Mouse (Mus musculus) liver, adult 2 months (tissue): ENCODE measurements at regions not wholly inside any gene's neighbourhood (a gene's known extent, or its start where the extent isn't known, plus 50 kb on each side); places are given as distances from the start of the nearest gene placed in this dataset.

Experiments used
- DNase-seq: peaks from one replicate; pipeline ENCODE4 v3.0.0-alpha.2; 2011; ENCODE audit warnings: low read depth, low spot score; ENCODE audit errors: extremely low read depth
- H3K27ac ChIP-seq: fragments of 200-500 bp; replicated peaks from 2 replicates; pipeline ENCODE4 v1.5.1; 2012; ENCODE audit warnings: low read depth, mild to moderate bottlenecking, control low read depth, inconsistent platforms, low read length; ENCODE audit not compliant: insufficient read depth
- H3K27me3 ChIP-seq: fragments of 200-500 bp; 2 replicates; pipeline ENCODE4 v1.6.1; 2012; ENCODE audit warnings: mild to moderate bottlenecking, moderate library complexity, low read length, inconsistent platforms; ENCODE audit not compliant: control insufficient read depth, insufficient read depth
- H3K36me3 ChIP-seq: fragments of 200-500 bp; 2 replicates; pipeline ENCODE4 v1.6.1; 2012; ENCODE audit warnings: low read length, inconsistent platforms; ENCODE audit not compliant: control insufficient read depth, insufficient read depth
- H3K4me1 ChIP-seq: fragments of 200-500 bp; 2 replicates; pipeline ENCODE4 v1.6.1; 2011; ENCODE audit warnings: low read length; ENCODE audit not compliant: control insufficient read depth, insufficient read depth
- H3K4me3 ChIP-seq: fragments of 200-500 bp; 2 replicates; pipeline ENCODE4 v1.5.1; 2011; ENCODE audit warnings: low read depth, mild to moderate bottlenecking, control low read depth, low read length, moderate library complexity; ENCODE audit not compliant: insufficient read depth
- H3K79me2 ChIP-seq: fragments of 200-500 bp; 2 replicates; pipeline ENCODE4 v1.6.1; 2012; ENCODE audit warnings: inconsistent platforms, mild to moderate bottlenecking, low read length, moderate library complexity; ENCODE audit not compliant: control insufficient read depth, insufficient read depth
- H3K9ac ChIP-seq: fragments of 200-500 bp; 2 replicates; pipeline ENCODE4 v1.6.1; 2012; ENCODE audit warnings: low read depth, mild to moderate bottlenecking, control low read depth, inconsistent platforms, low read length
- CTCF ChIP-seq: fragments of 200-500 bp; IDR thresholded peaks from 2 replicates; pipeline ENCODE4 v1.5.1; 2011; ENCODE audit warnings: low read depth, low read length, control low read depth
- POLR2A ChIP-seq: fragments of 200-500 bp; IDR thresholded peaks from 2 replicates; pipeline ENCODE4 v1.6.1; 2011; ENCODE audit warnings: low read length, control low read depth; ENCODE audit not compliant: insufficient read depth; ENCODE audit errors: extremely low read depth
- WGBS: fragments of 180-500 bp; shearing (Covaris S2); methylation state at CpG from one replicate; pipeline ENCODE4 v1.1.7; 2018; 5-methylcytosine and 5-hydroxymethylcytosine counted together

DNA sequence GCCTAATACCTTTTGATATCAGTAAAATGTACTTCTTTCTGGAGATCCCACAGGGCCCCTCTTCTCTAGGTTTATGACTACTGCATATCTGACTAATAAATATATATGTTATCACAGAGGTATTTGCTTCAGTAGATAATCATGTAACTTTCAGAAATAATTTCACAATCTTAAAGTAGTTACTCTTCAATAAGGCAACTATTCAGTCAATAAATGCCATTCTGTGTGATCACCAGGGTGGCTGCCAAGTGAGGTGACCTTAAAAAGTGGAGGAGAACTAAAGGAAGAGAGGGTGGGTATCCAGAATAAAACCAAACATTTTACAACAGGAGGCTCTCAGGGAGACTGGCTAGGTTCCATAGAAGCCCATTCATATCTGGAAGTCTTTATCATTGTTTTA lies 748.4 kb downstream of the Inhba start:
- Histone ChIP-seq H3K4me3 (no peak overlapping the region), H3K27me3 (no peaks in the 10 kb centered on the region), H3K36me3 (no peaks in the 10 kb centered on the region), H3K4me1 (peaks cover 12% of the 10 kb centered on the region), H3K9ac (no peak overlapping the region), H3K79me2 (no peaks in the 10 kb centered on the region), H3K27ac (no peak overlapping the region)
- DNase-seq = peak; percentile 70
- TF ChIP-seq CTCF (no peak), POLR2A (no peak)

DNA sequence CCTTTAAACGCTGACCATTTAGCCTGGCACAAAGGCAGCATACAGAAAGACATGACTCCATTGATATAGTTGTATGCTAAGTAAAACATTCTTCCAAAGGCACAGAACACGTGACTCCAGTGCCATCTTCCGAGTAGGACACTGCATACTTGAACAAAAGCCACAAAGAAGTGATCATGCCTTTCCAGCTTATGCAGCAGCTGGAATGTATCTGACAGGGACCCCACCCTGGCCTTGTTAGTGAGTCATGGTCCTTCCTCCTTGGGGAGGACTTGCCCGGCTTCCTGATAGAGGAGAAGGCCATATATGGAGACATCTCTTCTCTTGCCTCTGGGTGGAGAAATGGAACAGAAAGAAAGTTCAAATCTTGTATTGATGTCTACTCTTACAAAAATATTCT lies 749.8 kb downstream of the Inhba start:
- Histone ChIP-seq H3K4me1 (peaks cover 12% of the 10 kb centered on the region), H3K27me3 (no peaks in the 10 kb centered on the region), H3K4me3 (no peak overlapping the region), H3K36me3 (no peaks in the 10 kb centered on the region), H3K9ac (no peak overlapping the region), H3K79me2 (no peaks in the 10 kb centered on the region), H3K27ac (no peak overlapping the region)
- 77% methylated on average over 4 of the region's 4 CpGs for WGBS
- DNase-seq = no peak
- TF ChIP-seq POLR2A (no peak), CTCF (no peak)

DNA sequence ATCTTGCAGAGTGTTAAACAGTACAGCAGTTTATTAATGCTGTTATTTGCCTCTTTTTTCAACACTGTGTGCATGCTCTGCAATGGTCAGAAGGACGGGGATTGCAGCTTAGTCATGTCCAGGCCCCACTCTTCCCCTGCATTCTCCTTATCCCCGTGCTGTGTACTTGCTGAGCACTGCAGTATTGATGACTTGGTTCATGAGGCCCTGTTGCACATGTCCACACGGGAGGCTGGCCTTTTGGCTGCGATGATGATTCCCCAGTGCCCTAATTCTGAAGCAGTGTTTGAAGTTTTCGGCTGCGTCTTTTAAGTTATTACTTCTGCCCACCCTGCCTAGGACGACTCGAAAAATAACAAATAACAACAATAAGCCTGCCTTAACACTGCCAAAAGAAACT lies 750.7 kb downstream of the Inhba start:
- Histone ChIP-seq H3K4me3 (no peak overlapping the region), H3K79me2 (no peaks in the 10 kb centered on the region), H3K36me3 (no peaks in the 10 kb centered on the region), H3K27ac (no peak overlapping the region), H3K9ac (no peak overlapping the region), H3K27me3 (no peaks in the 10 kb centered on the region), H3K4me1 (peaks cover 12% of the 10 kb centered on the region)
- WGBS = 75% methylated on average over 8 of the region's 8 CpGs
- no peak for TF ChIP-seq POLR2A
- TF ChIP-seq CTCF = no peak
- DNase-seq = peak; percentile 37

DNA sequence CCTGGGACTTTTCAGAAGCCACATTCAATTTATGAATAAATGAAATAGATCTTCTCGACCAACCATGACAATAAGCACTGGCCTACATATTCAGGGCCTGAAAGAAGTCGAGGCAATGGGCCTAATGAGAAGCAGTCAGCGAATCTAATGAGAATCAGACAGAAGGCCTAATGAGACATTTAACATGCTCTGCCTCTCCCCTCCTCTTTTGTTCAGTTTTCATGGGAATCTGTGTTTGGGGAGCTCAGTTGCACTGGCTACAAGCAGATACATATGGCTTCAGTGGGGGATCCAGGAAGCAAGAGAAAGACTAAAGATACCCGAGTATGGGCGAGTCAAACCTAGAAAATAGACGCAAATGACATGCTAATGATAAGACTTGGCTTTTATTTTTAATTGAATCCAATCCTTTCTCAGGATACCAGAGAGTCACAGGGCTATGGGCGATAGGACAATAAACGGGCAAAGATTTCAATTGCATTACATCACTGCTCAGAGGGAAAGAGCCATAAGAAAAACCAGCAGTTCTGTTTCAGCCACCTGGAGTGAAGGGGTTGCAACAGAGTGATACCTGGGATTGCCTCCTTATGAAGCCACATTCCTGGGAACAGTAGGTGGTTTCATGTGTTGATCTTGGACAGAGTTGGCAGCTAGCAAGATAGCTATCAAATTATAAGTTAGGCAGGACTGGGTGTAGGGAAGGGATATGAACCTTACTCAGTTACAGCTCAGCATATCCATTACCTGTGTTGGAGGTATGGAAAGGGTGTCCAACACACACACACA lies 751.3 kb downstream of the Inhba start:
- peak; percentile 53 for DNase-seq
- H3K27me3 ChIP-seq = no peaks in the 10 kb centered on the region
- H3K9ac ChIP-seq = no peak overlapping the region
- no peaks in the 10 kb centered on the region for H3K79me2 ChIP-seq
- 75% methylated on average over 8 of the region's 8 CpGs for WGBS
- no peak overlapping the region for H3K4me3 ChIP-seq
- TF ChIP-seq CTCF (no peak), POLR2A (no peak)
- no peak overlapping the region; the same call in 1 of the 2 replicates for H3K27ac ChIP-seq
- peaks cover 12% of the 10 kb centered on the region for H3K4me1 ChIP-seq
- no peaks in the 10 kb centered on the region for H3K36me3 ChIP-seq

DNA sequence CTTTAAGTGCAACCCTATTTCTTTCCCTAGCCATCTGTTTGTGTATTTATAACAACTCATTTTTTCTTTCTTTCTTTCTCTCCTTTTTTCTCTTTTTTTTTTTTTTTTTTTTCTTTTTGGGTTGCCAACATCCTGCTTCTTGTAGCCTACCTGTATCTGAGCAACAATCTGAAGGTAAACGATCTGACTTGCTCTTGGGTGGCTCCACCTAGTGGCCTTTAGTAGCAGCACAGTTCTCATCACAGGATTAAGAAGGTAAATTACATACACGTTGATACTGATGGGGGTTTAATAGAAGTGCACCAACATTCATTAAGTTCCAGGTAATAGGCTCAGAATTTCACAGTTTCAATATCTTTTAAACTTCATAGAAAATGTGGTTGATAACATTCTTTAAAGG lies 752.1 kb downstream of the Inhba start:
- TF ChIP-seq POLR2A = no peak
- peak; percentile 57 for TF ChIP-seq CTCF
- DNase-seq = peak; percentile 62
- 4% methylated on average over 2 of the region's 2 CpGs for WGBS
- H3K36me3 ChIP-seq = no peaks in the 10 kb centered on the region
- no peaks in the 10 kb centered on the region for H3K79me2 ChIP-seq
- H3K27ac ChIP-seq = no peak overlapping the region
- no peak overlapping the region for H3K9ac ChIP-seq
- peaks cover 10% of the 10 kb centered on the region for H3K4me1 ChIP-seq
- H3K27me3 ChIP-seq = no peaks in the 10 kb centered on the region
- H3K4me3 ChIP-seq = no peak overlapping the region

DNA sequence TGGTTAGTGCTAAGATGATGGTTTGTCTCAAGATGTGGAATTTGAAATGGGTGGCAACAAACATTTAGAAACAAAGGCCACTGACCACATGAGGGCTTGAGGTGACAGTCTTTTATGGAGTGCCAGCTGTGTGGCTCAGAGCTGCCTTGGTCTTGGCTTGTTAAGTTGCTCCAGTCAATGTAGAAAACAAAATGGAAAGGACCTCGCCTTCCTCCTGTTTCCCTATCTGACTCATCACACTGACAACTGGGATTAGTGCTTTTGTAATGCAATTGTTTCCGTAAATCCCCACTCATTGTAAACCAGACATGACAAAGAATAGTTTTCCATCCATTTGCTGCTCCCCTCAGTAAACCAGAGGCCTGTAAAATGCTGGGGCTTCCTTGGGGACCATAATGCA lies 757.8 kb downstream of the Inhba start:
- H3K27ac ChIP-seq = no peak overlapping the region
- no peak overlapping the region for H3K4me3 ChIP-seq
- no peaks in the 10 kb centered on the region for H3K79me2 ChIP-seq
- H3K9ac ChIP-seq = no peak overlapping the region
- no peaks in the 10 kb centered on the region for H3K27me3 ChIP-seq
- no peaks in the 10 kb centered on the region for H3K36me3 ChIP-seq
- no peak for DNase-seq
- TF ChIP-seq CTCF (no peak), POLR2A (no peak)
- WGBS = 77% methylated on average over 2 of the region's 2 CpGs
- H3K4me1 ChIP-seq = peaks cover 2% of the 10 kb centered on the region; the same call in 1 of the 2 replicates
